Mouse (Mus musculus) cortical plate, adult 2 months (tissue): ENCODE data around the gene Asnsd1. TPM values are rescaled to one million over a fixed set of nuclear protein-coding genes. Genes with fewer than 3 reads are reported as not detected.
"Not testable (repeated sequence)": the region's sequence is repeated elsewhere in the genome, so short reads cannot be mapped to it uniquely, and the experiment has no call there.

ENCODE experiments used
- H3K27ac ChIP-seq: fragments of 200-500 bp; 2 replicates; pipeline ENCODE4 v1.5.1; 2012; ENCODE audit warnings: low read length, control low read depth, inconsistent platforms; ENCODE audit not compliant: insufficient read depth
- H3K4me1 ChIP-seq: fragments of 200-500 bp; 2 replicates; pipeline ENCODE4 v1.6.1; 2011; ENCODE audit warnings: low read length; ENCODE audit not compliant: control insufficient read depth, insufficient read depth
- H3K4me3 ChIP-seq: fragments of 200-500 bp; 2 replicates; pipeline ENCODE4 v1.5.1; 2011; ENCODE audit warnings: mild to moderate bottlenecking, low read length, control low read depth; ENCODE audit not compliant: insufficient read depth
- CTCF ChIP-seq: fragments of 200-500 bp; IDR thresholded peaks from 2 replicates; pipeline ENCODE4 v1.5.1; 2011; ENCODE audit warnings: mild to moderate bottlenecking, control low read depth, low read length; ENCODE audit not compliant: insufficient read depth; ENCODE audit errors: extremely low read depth
- POLR2A ChIP-seq: fragments of 200-500 bp; IDR thresholded peaks from 2 replicates; pipeline ENCODE4 v1.6.1; 2011; ENCODE audit warnings: mild to moderate bottlenecking, low read length, control low read depth; ENCODE audit not compliant: insufficient read depth; ENCODE audit errors: extremely low read depth
- polyA plus RNA-seq: library from polyadenylated mRNA; depleted of rRNA; stranded (reverse); fragments of >200 nt; gene quantifications from 2 replicates; pipeline ENCODE4 v1.2.3, GENCODE M21; 2012; rRNA removed

Gene Asnsd1
- polyA plus RNA-seq: 16.2 and 16.4 TPM in 2 replicates

DNA sequence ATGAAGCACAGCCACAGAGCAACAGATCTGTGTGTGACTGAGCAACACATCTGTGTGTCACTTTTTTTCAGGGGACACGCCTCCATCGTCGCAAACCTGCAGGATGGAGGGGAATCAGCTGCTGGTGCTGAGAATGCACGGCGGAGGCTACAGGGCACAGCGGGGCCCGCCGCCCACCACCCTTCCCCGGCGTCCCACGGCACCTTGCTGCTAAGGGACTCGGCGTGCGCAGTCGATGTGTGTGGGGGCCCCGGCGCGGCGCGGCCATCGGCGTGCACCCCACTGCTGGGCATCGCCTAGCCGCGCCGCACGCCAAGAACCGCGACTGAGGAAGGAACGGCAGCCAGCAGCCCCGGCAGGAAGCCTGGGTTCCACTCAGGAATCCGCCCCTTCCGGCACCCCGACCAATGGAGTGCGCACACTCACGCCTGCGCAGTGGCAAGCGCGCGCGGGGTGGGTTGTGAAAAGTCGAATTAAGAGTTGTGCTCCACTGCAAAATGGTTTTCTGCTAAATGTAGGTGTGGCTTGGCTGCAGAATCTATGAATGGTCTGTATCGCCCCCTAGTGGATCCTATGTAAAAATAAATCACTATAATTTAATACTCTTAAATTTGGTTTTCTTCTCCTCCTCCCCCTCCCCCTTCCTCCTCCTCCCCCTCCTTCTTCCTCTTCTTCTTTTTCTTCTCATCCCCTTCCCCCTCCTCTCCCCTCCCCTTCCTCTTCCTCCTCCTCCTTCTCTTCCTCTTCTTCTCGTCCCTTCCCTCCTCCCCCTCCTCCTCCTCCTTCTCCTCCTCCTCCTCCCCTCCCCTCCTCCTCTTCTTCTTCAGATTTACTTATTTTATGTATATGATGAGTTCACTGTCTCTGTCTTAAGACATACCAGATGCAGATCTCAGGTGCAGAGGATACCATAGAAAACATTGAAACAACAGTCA is at the start of gene Asnsd1, which contains the start of the genes Asdurf and Gm28551:
TSS of gene Asnsd1 (minus strand) at position 426 of the 935 bp plus-strand sequence.
TSS of gene Asdurf (minus strand) at position 293 of the 935 bp plus-strand sequence.
TSS of gene Gm28551 (minus strand) at position 341 of the 935 bp plus-strand sequence.
- peak within 1 kb of the TSS; percentile 45; the same call in 1 of the 2 replicates for H3K27ac ChIP-seq
- peak within 1 kb of the TSS; percentile 73 for H3K4me3 ChIP-seq
- no peaks in the 10 kb centered on the region for H3K4me1 ChIP-seq
- TF ChIP-seq CTCF (peak; percentile 25; the same call in 1 of the 2 replicates), POLR2A (peak; percentile 92)

- H3K27ac ChIP-seq, H3K4me3 ChIP-seq, H3K4me1 ChIP-seq: not testable (repeated sequence)
Measured at GRCm38 (mm10) chr1:53393936-53394760, 41.6 kb upstream of the Asnsd1 start.

DNA sequence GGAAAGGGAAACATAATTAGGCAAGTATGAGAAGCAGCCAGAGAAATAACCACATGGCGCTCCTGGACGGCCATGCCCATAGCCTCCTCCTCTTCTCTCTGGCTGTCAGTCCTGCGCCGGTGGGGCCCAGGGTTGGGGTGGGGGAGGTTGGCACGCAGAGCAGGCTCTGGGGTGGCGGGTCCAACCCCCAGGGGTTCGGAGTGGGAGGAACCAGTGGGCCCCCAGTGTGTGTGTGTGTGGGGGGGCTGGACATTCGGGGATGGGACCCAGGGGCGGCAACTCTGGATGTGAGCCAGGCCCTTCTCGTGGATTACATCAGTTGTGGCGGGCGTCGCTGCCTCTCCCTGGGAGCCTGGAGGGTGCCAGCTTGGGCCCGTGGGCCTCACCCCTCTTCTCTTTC is 36.2 kb upstream of the Asnsd1 start:
- H3K4me3 ChIP-seq: no peak overlapping the region
- no peaks in the 10 kb centered on the region for H3K4me1 ChIP-seq
- no peak overlapping the region for H3K27ac ChIP-seq
- TF ChIP-seq POLR2A (no peak), CTCF (no peak)

GRCm38 (mm10) chr1:53384085-53384688 is 31.6 kb upstream of the Asnsd1 start:
- H3K27ac ChIP-seq: no peak overlapping the region
- TF ChIP-seq POLR2A: no peak
- TF ChIP-seq CTCF: no peak

GRCm38 (mm10) chr1:53377731-53378130 is 25.2 kb upstream of the Asnsd1 start:
- Histone ChIP-seq H3K27ac (no peak overlapping the region), H3K4me1 (no peaks in the 10 kb centered on the region), H3K4me3 (no peak overlapping the region)
- TF ChIP-seq CTCF: no peak
- no peak for TF ChIP-seq POLR2A

More at GRCm38 (mm10) chr1:53384085-53384688, 31.6 kb upstream of the Asnsd1 start:
- Histone ChIP-seq H3K4me3 (no peak overlapping the region), H3K4me1 (no peaks in the 10 kb centered on the region)

GRCm38 (mm10) chr1:53375965-53376364 is 23.4 kb upstream of the Asnsd1 start:
- H3K4me1 ChIP-seq, H3K27ac ChIP-seq: not testable (repeated sequence)

DNA sequence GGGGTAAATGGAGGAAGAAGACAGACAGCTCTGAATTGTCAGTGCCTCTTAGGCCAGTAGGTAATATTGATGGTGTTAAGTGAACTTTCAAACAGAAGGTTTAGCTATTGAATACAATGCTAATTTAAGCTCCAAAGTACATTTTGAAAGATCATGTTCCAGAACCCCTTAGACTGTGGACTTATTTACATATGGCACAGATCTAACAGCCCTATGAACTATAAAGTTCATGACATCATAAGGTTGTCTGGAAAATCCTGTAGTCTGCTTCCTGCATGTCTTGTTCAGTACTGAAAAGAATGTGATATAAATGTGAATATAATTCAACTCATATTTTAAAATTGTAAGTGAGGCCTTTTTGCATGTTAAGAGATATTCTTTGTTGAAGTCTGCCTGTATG is 6.4 kb upstream of the Asnsd1 start:
- Histone ChIP-seq H3K4me3 (no peak overlapping the region), H3K4me1 (no peaks in the 10 kb centered on the region), H3K27ac (no peak overlapping the region)
- TF ChIP-seq POLR2A: no peak
- TF ChIP-seq CTCF: no peak

More at GRCm38 (mm10) chr1:53375965-53376364, 23.4 kb upstream of the Asnsd1 start:
- H3K4me3 ChIP-seq: not testable (repeated sequence)

- Histone ChIP-seq H3K4me1 (no peaks in the 10 kb centered on the region), H3K27ac (no peak overlapping the region), H3K4me3 (no peak overlapping the region)
- no peak for TF ChIP-seq CTCF
- no peak for TF ChIP-seq POLR2A
Measured at GRCm38 (mm10) chr1:53341071-53341470, 11.5 kb downstream of the Asnsd1 start.

GRCm38 (mm10) chr1:53337403-53337802 is 15.1 kb downstream of the Asnsd1 start:
- H3K4me3 ChIP-seq, H3K27ac ChIP-seq, H3K4me1 ChIP-seq: not testable (repeated sequence)

GRCm38 (mm10) chr1:53335465-53335864 is 17.1 kb downstream of the Asnsd1 start:
- Histone ChIP-seq H3K4me1 (no peaks in the 10 kb centered on the region), H3K27ac (no peak overlapping the region), H3K4me3 (no peak overlapping the region)
- no peak for TF ChIP-seq POLR2A
- no peak for TF ChIP-seq CTCF

GRCm38 (mm10) chr1:53333527-53333926 is 19.0 kb downstream of the Asnsd1 start:
- not testable (repeated sequence) for H3K27ac ChIP-seq, H3K4me1 ChIP-seq, H3K4me3 ChIP-seq
